Mouse (Mus musculus): Measurements from ENCODE around the gene Cyp27b1. TPM values are rescaled to one million over a fixed set of nuclear protein-coding genes. Genes with fewer than 3 reads are reported as not detected.

Cyp27b1 gene
- polyA plus RNA-seq, 1 experiment from 2014 or later = 0.09 TPM

- Histone ChIP-seq H3K27ac (replicated peaks) (no peak overlapping the region), H3K36me3 (no peaks in the 10 kb centered on the region), H3K9me3 (no peaks in the 10 kb centered on the region), H3K9ac (replicated peaks) (no peak overlapping the region), H3K4me2 (replicated peaks) (no peak overlapping the region), H3K4me3 (no peak overlapping the region), H3K4me1 (peaks cover 7% of the 10 kb centered on the region; the same call in 1 of the 2 replicates), H3K27me3 (peaks cover 16% of the 10 kb centered on the region)
- 82% methylated on average over 12 of the region's 12 CpGs for WGBS
- ATAC-seq (ENCODE audit: low FRiP score, low read depth) = no peak
These were observed 11.8 kb upstream of the Cyp27b1 start for GRCm38 (mm10) chr10:127036273-127036672.

- peaks cover 12% of the 10 kb centered on the region for H3K4me1 ChIP-seq
- peaks cover 16% of the 10 kb centered on the region for H3K27me3 ChIP-seq
- H3K9me3 ChIP-seq = no peaks in the 10 kb centered on the region
- 74% methylated on average over 12 of the region's 12 CpGs for WGBS
- no peaks in the 10 kb centered on the region for H3K36me3 ChIP-seq
- no peak overlapping the region for H3K4me2 ChIP-seq (replicated peaks)
- ATAC-seq (ENCODE audit: low FRiP score, low read depth) = no peak
- no peak overlapping the region for H3K27ac ChIP-seq (replicated peaks)
- H3K9ac ChIP-seq (replicated peaks) = no peak overlapping the region
- H3K4me3 ChIP-seq = no peak overlapping the region
These were observed 10.4 kb upstream of the Cyp27b1 start for GRCm38 (mm10) chr10:127037641-127038040.

GRCm38 (mm10) chr10:127040569-127041214 lies 7.4 kb upstream of the Cyp27b1 start:
- peaks cover 16% of the 10 kb centered on the region for H3K4me1 ChIP-seq
- H3K36me3 ChIP-seq = peaks cover 9% of the 10 kb centered on the region; the same call in 1 of the 2 replicates
- peak overlapping the region; percentile 92 for H3K4me2 ChIP-seq (replicated peaks)
- H3K9ac ChIP-seq (replicated peaks) = peak overlapping the region; percentile 62
- ATAC-seq (ENCODE audit: low FRiP score, low read depth) = no peak
- H3K27ac ChIP-seq (replicated peaks) = no peak overlapping the region
- H3K27me3 ChIP-seq = peaks cover 16% of the 10 kb centered on the region
- WGBS = under 1% methylated on average over 20 of the region's 20 CpGs
- H3K9me3 ChIP-seq = no peaks in the 10 kb centered on the region
- H3K4me3 ChIP-seq = peak overlapping the region; percentile 74

DNA sequence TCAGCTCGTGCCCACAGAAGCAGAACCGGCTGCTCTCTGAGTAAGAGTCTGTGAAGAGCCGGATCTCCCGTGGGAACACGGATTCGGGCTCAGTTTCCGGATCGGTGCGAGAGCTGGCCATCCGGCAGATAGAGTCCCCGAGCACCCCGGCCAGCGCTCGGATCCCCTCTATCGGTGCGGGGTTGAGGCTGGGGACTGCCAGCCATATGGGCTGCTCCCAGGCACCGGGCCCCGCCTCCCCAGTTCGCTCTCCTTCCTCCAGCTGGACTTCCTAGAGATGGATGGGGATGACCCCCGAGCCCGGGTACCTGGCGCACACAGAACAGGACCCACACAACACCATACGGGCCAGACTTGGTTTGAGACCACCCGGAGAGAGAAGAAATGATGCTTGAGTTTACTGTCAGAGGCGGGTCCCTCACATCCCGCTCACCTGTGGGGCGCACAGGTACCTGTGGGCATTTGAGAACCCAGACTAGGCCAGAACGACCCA lies 6.7 kb upstream of the Cyp27b1 start, which contains the start of the genes Mettl1 and Eef1akmt3:
Mettl1 (plus strand) TSS at position 141 of the 493 bp plus-strand sequence.
Eef1akmt3 (minus strand) TSS at position 240 of the 493 bp plus-strand sequence.
- Histone ChIP-seq H3K36me3 (peaks cover 9% of the 10 kb centered on the region; the same call in 1 of the 2 replicates), H3K4me2 (replicated peaks) (peak within 1 kb of the TSS; percentile 92), H3K9me3 (no peaks in the 10 kb centered on the region), H3K4me1 (peaks cover 16% of the 10 kb centered on the region), H3K4me3 (peak within 1 kb of the TSS; percentile 74), H3K27me3 (peaks cover 16% of the 10 kb centered on the region), H3K27ac (replicated peaks) (no peak within 1 kb of the TSS), H3K9ac (replicated peaks) (peak within 1 kb of the TSS; percentile 62)
- 0% methylated on average over 28 of the region's 28 CpGs for WGBS
- ATAC-seq (ENCODE audit: low FRiP score, low read depth) = peak; percentile 81; the same call in 1 of the 2 replicates

GRCm38 (mm10) chr10:127041774-127042338 lies 6.2 kb upstream of the Cyp27b1 start:
- H3K4me3 ChIP-seq = peak overlapping the region; percentile 74
- ATAC-seq (ENCODE audit: low FRiP score, low read depth) = peak; percentile 88
- H3K4me2 ChIP-seq (replicated peaks) = peak overlapping the region; percentile 92
- peaks cover 16% of the 10 kb centered on the region for H3K27me3 ChIP-seq
- H3K4me1 ChIP-seq = peaks cover 16% of the 10 kb centered on the region
- WGBS = 0% methylated on average over 44 of the region's 44 CpGs
- no peak overlapping the region for H3K27ac ChIP-seq (replicated peaks)
- peaks cover 13% of the 10 kb centered on the region; the same call in 1 of the 2 replicates for H3K36me3 ChIP-seq
- H3K9ac ChIP-seq (replicated peaks) = peak overlapping the region; percentile 62
- H3K9me3 ChIP-seq = no peaks in the 10 kb centered on the region

DNA sequence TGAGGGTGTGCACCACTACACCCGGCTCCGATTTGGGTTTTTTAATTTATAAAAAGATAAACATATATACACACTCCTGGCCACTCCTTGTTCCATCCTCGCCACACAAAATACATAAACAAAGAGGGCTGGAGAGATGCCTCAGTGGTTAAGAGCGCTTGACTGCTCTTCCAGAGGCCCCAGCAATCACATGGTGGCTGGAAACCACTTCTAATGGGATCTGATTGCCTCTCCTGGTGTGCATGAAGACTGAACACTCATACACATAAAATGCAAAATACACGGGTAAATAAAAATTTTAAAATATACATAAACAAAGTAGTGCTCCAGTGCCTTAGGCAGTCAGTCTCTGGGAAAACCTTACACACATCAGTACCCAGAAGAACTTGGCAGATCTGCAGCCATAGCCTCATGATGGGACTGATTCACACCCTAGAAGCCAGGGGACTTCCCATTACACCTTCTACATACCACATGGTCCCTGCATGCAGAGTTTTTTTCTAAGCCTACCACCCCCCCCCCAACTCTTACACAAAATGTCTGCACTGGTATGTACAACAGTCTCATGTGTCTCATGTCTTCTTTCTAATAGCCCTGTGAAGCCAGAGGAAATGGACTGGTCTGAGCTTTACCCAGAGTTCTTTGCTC lies 5.5 kb upstream of the Cyp27b1 start:
- no peak for ATAC-seq (ENCODE audit: low FRiP score, low read depth)
- Histone ChIP-seq H3K36me3 (peaks cover 16% of the 10 kb centered on the region; the same call in 1 of the 2 replicates), H3K27ac (replicated peaks) (no peak overlapping the region), H3K4me1 (peaks cover 16% of the 10 kb centered on the region), H3K4me2 (replicated peaks) (peak overlapping the region; percentile 92), H3K9me3 (no peaks in the 10 kb centered on the region), H3K9ac (replicated peaks) (peak overlapping the region; percentile 62), H3K27me3 (peaks cover 23% of the 10 kb centered on the region), H3K4me3 (peak overlapping the region; percentile 74)
- 19% methylated on average over 5 of the region's 5 CpGs for WGBS

GRCm38 (mm10) chr10:127043187-127043586 lies 4.9 kb upstream of the Cyp27b1 start:
- H3K4me2 ChIP-seq (replicated peaks) = 0 out of 2 replicates have a peak overlapping the region, but pooled peaks have one; percentile 92
- H3K4me3 ChIP-seq = no peak overlapping the region
- H3K36me3 ChIP-seq = peaks cover 16% of the 10 kb centered on the region; the same call in 1 of the 2 replicates
- 57% methylated on average over 6 of the region's 6 CpGs for WGBS
- H3K27me3 ChIP-seq = peaks cover 28% of the 10 kb centered on the region
- no peaks in the 10 kb centered on the region for H3K9me3 ChIP-seq
- ATAC-seq (ENCODE audit: low FRiP score, low read depth) = no peak
- no peak overlapping the region for H3K27ac ChIP-seq (replicated peaks)
- H3K4me1 ChIP-seq = peaks cover 16% of the 10 kb centered on the region
- no peak overlapping the region; the same call in 1 of the 2 replicates for H3K9ac ChIP-seq (replicated peaks)

GRCm38 (mm10) chr10:127048608-127049394 lies 751 bp downstream of the Cyp27b1 start:
- no peak for ATAC-seq (ENCODE audit: low FRiP score, low read depth)
- Histone ChIP-seq H3K36me3 (peaks cover 20% of the 10 kb centered on the region; the same call in 1 of the 2 replicates), H3K9ac (replicated peaks) (no peak overlapping the region), H3K4me1 (peaks cover 3% of the 10 kb centered on the region; the same call in 1 of the 2 replicates), H3K4me2 (replicated peaks) (no peak overlapping the region), H3K9me3 (no peaks in the 10 kb centered on the region), H3K4me3 (0 out of 2 replicates have a peak overlapping the region, but pooled peaks have one; percentile 10), H3K27ac (replicated peaks) (no peak overlapping the region), H3K27me3 (peaks cover 58% of the 10 kb centered on the region)
- 6% methylated on average over 35 of the region's 35 CpGs for WGBS

DNA sequence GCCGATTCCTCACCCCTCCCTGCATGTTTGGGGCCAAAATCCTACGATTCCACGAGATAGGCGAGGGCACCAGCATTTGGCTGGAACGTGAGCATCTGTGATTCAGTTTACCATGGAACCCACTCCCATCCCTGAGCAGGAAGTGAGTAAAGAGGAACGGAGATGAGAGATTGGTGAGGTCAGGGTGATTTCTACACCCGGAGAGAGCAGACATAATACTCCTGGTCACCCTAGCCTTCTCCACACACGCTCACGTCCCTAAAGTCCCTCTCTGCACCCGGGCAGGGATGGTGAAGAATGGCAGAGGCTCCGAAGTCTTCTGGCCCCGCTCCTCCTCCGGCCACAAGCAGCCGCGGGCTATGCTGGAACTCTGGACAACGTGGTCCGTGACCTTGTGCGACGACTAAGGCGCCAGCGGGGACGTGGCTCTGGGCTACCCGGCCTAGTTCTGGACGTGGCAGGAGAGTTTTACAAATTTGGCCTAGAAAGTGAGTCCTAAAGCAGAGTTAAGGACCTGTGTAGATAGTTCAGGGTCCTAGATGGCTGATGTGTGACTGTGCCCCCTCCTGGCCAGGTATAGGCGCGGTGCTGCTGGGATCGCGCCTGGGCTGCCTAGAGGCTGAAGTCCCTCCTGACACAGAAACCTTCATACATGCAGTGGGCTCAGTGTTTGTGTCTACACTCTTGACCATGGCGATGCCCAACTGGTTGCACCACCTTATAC lies 1.5 kb downstream of the Cyp27b1 start:
- Histone ChIP-seq H3K36me3 (peaks cover 24% of the 10 kb centered on the region; the same call in 1 of the 2 replicates), H3K4me3 (0 out of 2 replicates have a peak overlapping the region, but pooled peaks have one; percentile 10), H3K27ac (replicated peaks) (no peak overlapping the region), H3K9ac (replicated peaks) (no peak overlapping the region), H3K4me2 (replicated peaks) (no peak overlapping the region), H3K9me3 (no peaks in the 10 kb centered on the region), H3K27me3 (peaks cover 58% of the 10 kb centered on the region), H3K4me1 (peaks cover 3% of the 10 kb centered on the region; the same call in 1 of the 2 replicates)
- 4% methylated on average over 29 of the region's 29 CpGs for WGBS
- ATAC-seq (ENCODE audit: low FRiP score, low read depth) = no peak

- no peaks in the 10 kb centered on the region for H3K9me3 ChIP-seq
- no peak overlapping the region for H3K27ac ChIP-seq (replicated peaks)
- ATAC-seq (ENCODE audit: low FRiP score, low read depth) = no peak
- H3K36me3 ChIP-seq = peaks cover 24% of the 10 kb centered on the region
- H3K4me3 ChIP-seq = no peak overlapping the region
- H3K4me2 ChIP-seq (replicated peaks) = no peak overlapping the region
- H3K4me1 ChIP-seq = peaks cover 3% of the 10 kb centered on the region; the same call in 1 of the 2 replicates
- peaks cover 58% of the 10 kb centered on the region for H3K27me3 ChIP-seq
- 21% methylated on average over 10 of the region's 10 CpGs for WGBS
- no peak overlapping the region for H3K9ac ChIP-seq (replicated peaks)
These were observed 2.0 kb downstream of the Cyp27b1 start for GRCm38 (mm10) chr10:127050119-127050474.

GRCm38 (mm10) chr10:127054646-127055045 lies 6.6 kb downstream of the Cyp27b1 start:
- no peak for ATAC-seq (ENCODE audit: low FRiP score, low read depth)
- WGBS = 73% methylated on average over 4 of the region's 4 CpGs
- peaks cover 44% of the 10 kb centered on the region for H3K36me3 ChIP-seq
- no peak overlapping the region for H3K4me2 ChIP-seq (replicated peaks)
- no peak overlapping the region for H3K9ac ChIP-seq (replicated peaks)
- peaks cover 18% of the 10 kb centered on the region for H3K4me1 ChIP-seq
- H3K9me3 ChIP-seq = no peaks in the 10 kb centered on the region
- no peak overlapping the region for H3K4me3 ChIP-seq
- peaks cover 30% of the 10 kb centered on the region for H3K27me3 ChIP-seq
- no peak overlapping the region for H3K27ac ChIP-seq (replicated peaks)

All from midbrain, embryonic 12.5 days (tissue).